Mouse (Mus musculus) intestine, embryonic 14.5 days (tissue): Measurements from ENCODE around the gene Gsdma. TPM values are rescaled to one million over a fixed set of nuclear protein-coding genes. Genes with fewer than 3 reads are reported as not detected.
"Not testable (repeated sequence)": the region's sequence is repeated elsewhere in the genome, so short reads cannot be mapped to it uniquely, and the experiment has no call there.

Source experiments
- ATAC-seq: fragments of 200-750 bp; cut with Nextera tagmentation; replicated peaks from 2 replicates; pipeline ENCODE4 v1.8.0; 2017; ENCODE audit warnings: low read depth, moderate number of reproducible peaks, moderate TSS enrichment, moderate library complexity; ENCODE audit not compliant: low FRiP score, low TSS enrichment
- DNase-seq: peaks from one replicate; pipeline ENCODE4 v3.0.0-alpha.2; 2018; ENCODE audit warnings: low spot score
- H3K27ac ChIP-seq: fragments of 300-500 bp; sonication (generic); 2 replicates; pipeline ENCODE4 v1.5.1; 2014; ENCODE audit warnings: low read depth, mild to moderate bottlenecking, control low read depth
- H3K27me3 ChIP-seq: fragments of 300-500 bp; sonication (generic); replicated peaks from 2 replicates; pipeline ENCODE4 v1.6.1; 2014; ENCODE audit warnings: low read length, control low read depth; ENCODE audit not compliant: control insufficient read depth, insufficient read depth
- H3K36me3 ChIP-seq: fragments of 300-500 bp; sonication (generic); 2 replicates; pipeline ENCODE4 v1.6.1; 2014; ENCODE audit warnings: low read length, control low read depth; ENCODE audit not compliant: control insufficient read depth, insufficient read depth
- H3K4me1 ChIP-seq: fragments of 300-500 bp; sonication (generic); replicated peaks from 2 replicates; pipeline ENCODE4 v1.6.1; 2014; ENCODE audit warnings: low read length, control low read depth, mixed read lengths; ENCODE audit not compliant: control insufficient read depth, insufficient read depth
- H3K4me2 ChIP-seq: fragments of 300-500 bp; sonication (generic); 2 replicates; pipeline ENCODE4 v1.6.1; 2014; ENCODE audit warnings: low read length
- H3K4me3 ChIP-seq: fragments of 300-500 bp; sonication (generic); 2 replicates; pipeline ENCODE4 v1.5.1; 2014; ENCODE audit warnings: low read depth, low read length, control low read depth, mixed read lengths
- H3K9ac ChIP-seq: fragments of 300-500 bp; sonication (generic); 2 replicates; pipeline ENCODE4 v1.6.1; 2014; ENCODE audit warnings: mild to moderate bottlenecking, low read length
- H3K9me3 ChIP-seq: fragments of 300-500 bp; sonication (generic); 2 replicates; pipeline ENCODE4 v1.6.1; 2016; ENCODE audit warnings: low read length, control low read depth; ENCODE audit not compliant: control insufficient read depth
- WGBS: fragments of 180-500 bp; shearing (Covaris S2); extraction: QIAGEN DNeasy Blood & Tissue Kit; methylation state at CpG from one replicate; pipeline ENCODE4 v1.1.7; 2014; 5-methylcytosine and 5-hydroxymethylcytosine counted together
- polyA plus RNA-seq: library from polyadenylated mRNA; unstranded; fragments of >200 nt; fragmentation: Nextera tagmentation; extraction: Ambion mirVana; gene quantifications from 2 replicates; pipeline ENCODE4 v1.2.1, GENCODE M21; 2014

The Gsdma gene
- polyA plus RNA-seq, 1 experiment from 2014 or later, result not detected

- no peaks in the 10 kb centered on the region for H3K9me3 ChIP-seq
- WGBS, result 63% methylated on average over 5 of the region's 5 CpGs
- ATAC-seq, result no peak
Observed at GRCm38 (mm10) chr11:98671857-98672256, 7.7 kb downstream of the Gsdma start.

DNA sequence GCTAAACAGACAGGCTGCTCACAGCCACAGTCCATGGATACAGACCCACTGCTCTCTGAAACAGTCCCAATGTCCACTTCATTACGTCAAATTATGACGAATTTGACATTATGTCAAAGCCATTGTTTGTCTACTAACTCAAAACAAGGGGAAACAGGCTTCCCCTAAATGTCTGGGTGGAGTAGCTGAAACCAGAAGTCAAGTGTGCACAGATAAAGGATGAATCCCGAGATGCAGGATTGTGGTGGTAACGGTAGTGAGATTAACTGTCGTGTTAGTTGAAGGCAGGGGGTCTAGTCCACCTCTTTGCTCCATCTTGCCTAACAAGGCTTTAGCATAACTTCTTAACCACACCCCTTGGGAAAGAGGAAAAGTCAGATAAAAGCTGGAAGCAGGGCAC lies 8.3 kb downstream of the Gsdma start:
- Histone ChIP-seq H3K27me3 (peaks cover 9% of the 10 kb centered on the region), H3K36me3 (no peaks in the 10 kb centered on the region), H3K27ac (no peak overlapping the region), H3K4me3 (no peak overlapping the region), H3K9me3 (no peaks in the 10 kb centered on the region), H3K4me2 (no peak overlapping the region), H3K4me1 (no peaks in the 10 kb centered on the region), H3K9ac (no peak overlapping the region)
- 86% methylated on average over 5 of the region's 5 CpGs for WGBS
- DNase-seq, result no peak
- ATAC-seq, result no peak

More at GRCm38 (mm10) chr11:98671857-98672256, 7.7 kb downstream of the Gsdma start:
- H3K4me3 ChIP-seq, result no peak overlapping the region
- H3K36me3 ChIP-seq, result no peaks in the 10 kb centered on the region
- no peak overlapping the region for H3K27ac ChIP-seq
- H3K4me1 ChIP-seq, result no peaks in the 10 kb centered on the region
- no peak overlapping the region for H3K9ac ChIP-seq
- H3K27me3 ChIP-seq, result peaks cover 13% of the 10 kb centered on the region
- no peak for DNase-seq
- no peak overlapping the region for H3K4me2 ChIP-seq

DNA sequence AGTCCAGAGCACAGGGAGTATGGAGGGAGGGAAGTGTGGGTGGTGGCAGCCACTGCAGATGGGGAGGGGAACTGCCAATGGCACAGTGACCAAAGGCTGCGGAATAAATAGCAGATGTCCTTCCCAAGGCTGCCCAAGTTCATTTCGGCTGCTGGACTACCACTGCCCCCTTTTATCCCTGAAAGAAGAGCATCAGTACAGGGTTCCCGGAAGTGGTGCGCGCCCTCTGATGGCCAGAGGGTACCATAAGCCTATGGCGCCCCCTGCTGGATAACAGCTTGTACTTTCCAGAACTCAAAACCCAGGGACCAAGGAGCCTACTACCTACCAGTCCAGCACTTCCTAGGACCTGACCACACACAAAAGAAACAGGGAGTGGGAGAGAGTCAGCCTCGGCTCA lies 9.0 kb downstream of the Gsdma start:
- not testable (repeated sequence) for H3K4me1 ChIP-seq, H3K9ac ChIP-seq, H3K27me3 ChIP-seq, H3K4me3 ChIP-seq, H3K9me3 ChIP-seq, H3K4me2 ChIP-seq, H3K27ac ChIP-seq, H3K36me3 ChIP-seq, ATAC-seq
- DNase-seq, result peak; percentile 75
- WGBS, result 10% methylated on average over 6 of the region's 7 CpGs

- 0 out of 2 replicates have a peak, but pooled peaks cover 2% of the 10 kb centered on the region for H3K4me1 ChIP-seq
- 24% methylated on average over 7 of the region's 7 CpGs for WGBS
- no peak for DNase-seq
Observed at GRCm38 (mm10) chr11:98675829-98676363, 11.7 kb downstream of the Gsdma start.

GRCm38 (mm10) chr11:98680023-98680422 lies 15.9 kb downstream of the Gsdma start:
- Histone ChIP-seq H3K9ac (no peak overlapping the region), H3K4me2 (no peak overlapping the region), H3K36me3 (no peaks in the 10 kb centered on the region; the same call in 1 of the 2 replicates), H3K9me3 (no peaks in the 10 kb centered on the region), H3K4me3 (no peak overlapping the region), H3K27ac (no peak overlapping the region), H3K27me3 (no peaks in the 10 kb centered on the region), H3K4me1 (peaks cover 16% of the 10 kb centered on the region)
- WGBS, result 97% methylated on average over 1 of the region's 1 CpGs
- ATAC-seq (no peak), DNase-seq (no peak)

More at GRCm38 (mm10) chr11:98675829-98676363, 11.7 kb downstream of the Gsdma start:
- no peak for ATAC-seq
- H3K27me3 ChIP-seq, result no peaks in the 10 kb centered on the region
- no peak overlapping the region for H3K4me3 ChIP-seq
- H3K4me2 ChIP-seq, result no peak overlapping the region
- no peaks in the 10 kb centered on the region for H3K9me3 ChIP-seq
- H3K27ac ChIP-seq, result no peak overlapping the region
- H3K9ac ChIP-seq, result no peak overlapping the region
- H3K36me3 ChIP-seq, result no peaks in the 10 kb centered on the region

GRCm38 (mm10) chr11:98680595-98680994 lies 16.4 kb downstream of the Gsdma start:
- H3K36me3 ChIP-seq, ATAC-seq, H3K27ac ChIP-seq, H3K27me3 ChIP-seq, H3K9ac ChIP-seq, H3K4me2 ChIP-seq, DNase-seq, H3K4me3 ChIP-seq, H3K9me3 ChIP-seq: not testable (repeated sequence)
- peaks cover 16% of the 10 kb centered on the region for H3K4me1 ChIP-seq
- 81% methylated on average over 4 of the region's 4 CpGs for WGBS

GRCm38 (mm10) chr11:98681186-98681585 lies 17.0 kb downstream of the Gsdma start:
- ATAC-seq (no peak), DNase-seq (no peak)
- Histone ChIP-seq H3K9ac (no peak overlapping the region), H3K4me3 (no peak overlapping the region), H3K4me2 (peak overlapping the region; percentile 59), H3K9me3 (no peaks in the 10 kb centered on the region), H3K27me3 (no peaks in the 10 kb centered on the region), H3K27ac (no peak overlapping the region), H3K4me1 (peaks cover 16% of the 10 kb centered on the region), H3K36me3 (peaks cover 12% of the 10 kb centered on the region)
- 80% methylated on average over 4 of the region's 4 CpGs for WGBS

DNA sequence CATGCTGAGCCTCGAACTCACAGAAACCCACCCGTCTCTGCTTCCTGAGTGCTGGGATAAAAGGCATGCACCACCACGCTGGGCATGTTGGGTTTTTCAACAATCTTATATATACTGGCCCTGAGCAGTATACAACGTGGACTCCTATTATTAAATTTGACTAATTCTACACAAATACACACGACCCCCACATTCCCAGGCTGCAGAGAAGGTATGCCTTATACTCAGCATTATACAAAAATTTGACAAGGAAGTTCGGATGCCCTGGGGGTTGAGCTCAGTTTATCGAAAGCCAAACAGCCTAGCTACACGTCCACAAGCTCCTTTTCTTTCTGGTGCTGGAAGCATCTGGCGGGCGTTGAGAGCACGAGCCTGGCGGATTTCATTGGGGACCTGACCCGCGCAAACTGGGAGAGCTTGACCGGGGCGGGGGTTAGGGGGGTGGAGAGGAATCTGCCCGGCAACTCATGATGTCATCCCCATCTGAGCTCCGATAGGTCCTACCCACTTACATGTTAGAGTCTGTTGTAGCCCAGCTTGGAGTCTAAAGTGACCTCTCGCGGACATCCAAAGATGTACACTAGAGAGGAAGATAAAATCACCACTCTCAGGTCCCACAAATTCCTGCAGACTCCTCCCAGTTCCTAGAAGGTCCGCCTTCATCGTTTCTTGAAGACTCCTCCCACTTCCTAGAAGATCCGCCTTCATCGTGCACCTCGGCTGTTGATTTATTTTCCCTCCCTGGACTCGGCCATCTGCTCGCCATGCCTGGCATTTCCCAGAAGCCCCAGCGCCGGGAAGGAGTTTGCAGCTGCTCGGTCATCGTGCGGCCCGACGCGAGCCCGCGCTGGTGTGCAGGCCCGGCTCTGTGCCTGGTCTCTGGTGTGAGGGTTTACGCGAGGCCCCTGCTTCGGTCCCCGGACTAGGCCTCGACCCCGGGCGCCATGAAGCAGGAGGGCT lies 17.9 kb downstream of the Gsdma start, which contains the start of gene Psmd3:
Psmd3 (plus strand) TSS at position 769 of the 960 bp plus-strand sequence.
- DNase-seq (peak; percentile 99), ATAC-seq (peak; percentile 96)
- Histone ChIP-seq H3K4me1 (peaks cover 16% of the 10 kb centered on the region), H3K4me2 (peak within 1 kb of the TSS; percentile 88), H3K9ac (peak within 1 kb of the TSS; percentile 95), H3K27ac (peak within 1 kb of the TSS; percentile 75), H3K4me3 (peak within 1 kb of the TSS; percentile 92), H3K36me3 (peaks cover 19% of the 10 kb centered on the region), H3K9me3 (no peaks in the 10 kb centered on the region), H3K27me3 (no peaks in the 10 kb centered on the region)
- 5% methylated on average over 45 of the region's 45 CpGs for WGBS
